Mouse (Mus musculus): Measurements from ENCODE around the gene Echdc3.

Gene Echdc3

GRCm38 (mm10) chr2:6220141-6220805 lies 7.4 kb upstream of the Echdc3 start:
- peak; percentile 61 for DNase-seq

- DNase-seq = no peak
These were observed 508 bp downstream of the Echdc3 start for GRCm38 (mm10) chr2:6212327-6212723.

GRCm38 (mm10) chr2:6210840-6211239 lies 2.0 kb downstream of the Echdc3 start:
- DNase-seq = no peak

DNA sequence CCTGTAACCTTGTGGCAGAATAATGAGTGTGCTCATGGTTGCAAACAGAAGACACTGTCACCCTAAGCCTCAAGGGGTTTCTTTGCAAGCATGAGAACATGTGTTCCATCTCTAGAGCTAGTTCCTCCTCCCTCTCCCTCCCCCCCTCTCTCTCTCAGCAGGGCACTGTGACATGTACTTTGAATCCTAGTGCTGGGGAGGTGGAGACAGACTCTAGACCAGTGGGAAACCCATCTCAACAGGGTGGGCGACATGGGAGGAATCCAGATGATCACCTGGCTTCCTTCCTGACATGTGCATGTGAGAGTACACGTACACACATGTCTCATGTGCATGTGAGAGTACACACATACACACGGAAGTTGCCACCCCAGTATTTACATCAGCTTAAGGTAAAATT lies 3.1 kb downstream of the Echdc3 start:
- no peak for DNase-seq

DNA sequence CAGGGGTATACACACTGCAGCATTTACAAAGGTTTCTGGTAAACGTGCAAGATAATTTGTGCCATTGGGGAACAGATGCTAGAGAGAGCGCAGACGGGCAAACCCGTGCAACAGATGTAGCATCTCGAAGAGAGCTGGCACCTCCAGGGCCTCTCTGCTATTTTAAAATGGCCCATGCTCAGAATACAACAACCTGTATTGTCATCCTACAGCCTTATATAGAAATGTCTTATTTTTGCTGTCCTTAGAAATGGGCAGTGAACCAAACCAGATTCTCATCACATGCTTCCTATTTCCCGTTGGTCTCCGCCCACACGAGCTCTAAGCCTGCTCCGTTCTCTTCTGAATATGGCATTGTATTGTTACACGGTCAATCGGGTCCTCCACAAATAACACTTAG lies 3.7 kb downstream of the Echdc3 start:
- DNase-seq = no peak

DNA sequence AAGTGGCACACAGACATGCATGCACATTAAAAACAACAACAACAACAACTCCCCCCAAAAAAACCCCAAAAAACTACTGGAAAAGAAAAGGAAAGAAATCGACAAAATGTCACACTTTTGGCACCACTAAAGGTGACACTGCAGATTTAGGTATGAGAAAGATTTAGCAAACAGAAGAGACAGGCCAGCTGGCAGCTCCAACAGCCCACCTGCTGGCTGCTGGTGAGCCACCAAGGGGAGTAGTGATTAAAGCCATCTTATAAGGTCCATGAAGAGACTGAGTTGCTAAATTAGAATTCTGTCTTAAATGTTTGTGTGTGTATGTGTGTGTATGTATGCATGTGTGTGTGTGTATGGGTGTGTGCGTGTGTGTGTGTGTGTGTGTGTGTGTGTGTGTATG lies 5.1 kb downstream of the Echdc3 start:
- DNase-seq = no peak

DNA sequence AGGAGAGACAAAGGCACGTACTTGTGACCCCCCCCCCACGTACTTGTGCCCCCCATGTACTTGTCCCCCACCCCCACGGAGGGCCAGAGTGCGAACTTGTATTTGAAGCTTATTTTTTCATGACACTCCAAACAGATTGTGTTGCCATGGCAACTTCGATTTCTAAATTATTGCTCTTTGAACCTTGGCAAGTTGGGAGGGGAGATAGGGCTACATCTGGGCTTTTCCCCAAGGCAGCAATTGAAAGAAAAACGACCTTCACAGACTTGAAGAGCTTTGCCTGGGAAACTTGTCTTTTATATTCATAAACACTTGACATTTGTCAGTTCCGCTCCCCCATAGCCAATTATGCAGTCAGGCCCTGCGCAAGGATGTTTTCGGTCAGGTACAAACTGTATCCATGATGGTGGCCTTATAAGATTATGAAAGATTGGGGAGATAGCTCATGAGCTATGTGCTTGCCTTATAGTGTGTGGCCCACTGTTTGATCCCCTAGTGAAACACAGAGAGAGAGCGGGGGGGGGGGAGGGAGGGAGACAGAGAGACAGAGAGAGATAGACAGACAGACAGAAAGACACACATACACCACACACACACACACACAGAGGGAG lies 16.4 kb downstream of the Echdc3 start:
- DNase-seq = no peak

GRCm38 (mm10) chr2:6195468-6196239 lies 17.2 kb downstream of the Echdc3 start:
- DNase-seq = no peak

- DNase-seq = no peak
These were observed 18.3 kb downstream of the Echdc3 start for GRCm38 (mm10) chr2:6194497-6194896.

- DNase-seq = no peak
These were observed 19.3 kb downstream of the Echdc3 start for GRCm38 (mm10) chr2:6193591-6193973.

GRCm38 (mm10) chr2:6192820-6193590 lies 19.8 kb downstream of the Echdc3 start:
- DNase-seq = peak; percentile 43

DNA sequence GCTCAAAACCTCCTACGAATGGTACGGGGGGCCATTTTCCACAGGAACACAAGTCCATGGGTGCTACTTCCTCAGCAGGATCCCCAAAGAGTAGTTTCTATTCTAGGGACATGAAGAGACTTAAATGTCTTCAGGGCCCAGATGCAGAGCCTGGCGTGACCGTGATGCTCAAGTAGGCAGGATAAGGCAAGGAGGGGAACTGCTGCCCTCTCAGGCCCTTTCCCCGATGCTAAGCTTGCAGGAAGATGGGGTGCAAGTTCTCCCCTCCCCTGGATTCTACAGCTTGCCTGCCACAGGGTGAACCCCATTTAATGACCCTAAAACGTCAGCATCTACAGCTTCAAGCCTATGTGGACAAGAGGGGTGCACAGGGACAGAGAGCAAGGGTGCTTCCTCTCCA lies 22.8 kb downstream of the Echdc3 start:
- no peak for DNase-seq

GRCm38 (mm10) chr2:6189675-6189998 lies 23.2 kb downstream of the Echdc3 start:
- no peak for DNase-seq

DNA sequence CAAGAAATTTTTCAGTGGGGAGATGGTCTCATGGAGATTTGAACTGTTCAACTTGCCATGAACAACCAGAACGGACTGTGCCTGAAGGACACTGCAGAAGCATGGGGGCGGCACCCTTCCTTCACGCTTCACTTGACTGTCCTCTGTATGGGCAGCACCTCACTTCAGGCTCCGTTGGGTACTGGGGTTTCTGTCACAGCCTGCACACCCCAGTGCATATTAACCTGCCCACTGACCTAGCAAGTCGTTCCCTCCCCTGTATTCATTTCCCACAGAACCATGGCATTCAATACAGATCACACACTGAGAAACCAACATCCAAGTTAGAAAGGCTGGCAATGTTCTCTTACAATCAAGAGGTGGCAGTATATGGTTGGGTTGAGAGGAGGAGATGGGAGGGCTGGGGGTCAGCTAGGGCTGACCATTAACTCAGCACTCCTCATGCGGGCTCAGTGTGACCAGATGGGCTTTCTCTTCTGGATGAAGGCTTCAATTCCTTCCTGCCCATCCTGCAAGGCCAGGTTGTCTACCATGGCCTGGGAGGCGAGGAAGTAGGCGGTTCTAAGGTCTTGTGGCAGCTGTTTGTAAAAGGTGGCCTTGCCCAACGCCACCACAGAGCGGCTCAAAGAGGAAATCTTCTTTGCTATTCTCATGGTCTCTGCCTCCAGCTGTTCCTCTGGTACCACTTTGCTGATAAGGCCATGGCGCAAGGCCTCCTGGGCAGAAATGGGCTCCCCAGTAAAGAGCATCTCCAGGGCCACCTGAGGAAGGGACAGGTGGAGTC lies 23.8 kb downstream of the Echdc3 start:
- no peak for DNase-seq

GRCm38 (mm10) chr2:6187418-6187817 lies 25.4 kb downstream of the Echdc3 start:
- no peak for DNase-seq

GRCm38 (mm10) chr2:6186913-6187312 lies 25.9 kb downstream of the Echdc3 start:
- no peak for DNase-seq

- no peak for DNase-seq
These were observed 33.1 kb downstream of the Echdc3 start for GRCm38 (mm10) chr2:6179749-6180117.

GRCm38 (mm10) chr2:6178901-6179748 lies 33.7 kb downstream of the Echdc3 start:
- DNase-seq = no peak

DNA sequence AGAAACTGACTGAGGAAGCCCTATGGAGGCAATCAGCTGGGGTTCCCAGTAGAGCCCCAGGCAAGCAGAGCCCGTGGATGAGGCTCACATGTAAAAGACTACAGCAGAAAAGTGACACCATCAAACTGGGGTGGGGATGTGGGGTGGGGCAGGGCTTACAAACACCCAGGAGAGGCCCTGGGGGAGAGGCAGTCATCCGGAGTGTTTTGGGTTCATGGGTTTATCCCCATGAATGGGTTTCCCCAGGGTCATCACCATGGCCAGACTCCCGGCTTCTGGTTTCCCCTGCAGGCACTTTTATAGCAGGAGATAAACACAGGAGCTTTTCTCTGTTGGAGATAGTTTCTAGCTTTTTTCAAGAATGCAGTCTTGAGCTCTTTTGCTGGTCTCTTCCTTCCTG lies 39.8 kb downstream of the Echdc3 start:
- DNase-seq = no peak

DNA sequence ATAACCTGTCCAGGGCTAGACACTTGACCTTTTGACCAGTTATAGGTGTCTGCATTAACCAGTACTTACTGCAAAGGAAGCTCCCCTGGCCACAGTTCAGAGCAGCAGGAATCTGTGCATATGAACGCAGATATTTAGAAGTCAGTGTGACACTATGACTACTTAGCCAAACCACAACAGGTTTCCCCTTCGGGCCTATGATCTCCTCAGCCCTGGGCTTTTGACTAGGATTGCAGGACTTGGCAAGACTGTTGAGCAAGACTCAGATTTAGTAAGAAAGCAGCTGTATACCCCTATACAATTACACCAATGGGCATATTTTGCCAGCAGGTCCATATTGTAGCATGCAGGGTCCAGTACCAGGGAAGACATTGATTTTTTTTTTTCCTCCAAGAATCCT lies 44.3 kb downstream of the Echdc3 start:
- no peak for DNase-seq

GRCm38 (mm10) chr2:6167843-6168558 lies 44.8 kb downstream of the Echdc3 start:
- peak; percentile 61 for DNase-seq
